Mouse (Mus musculus) thymus, postnatal 25 days (tissue): Measurements from ENCODE around the gene Acly.

Source experiments
- DNase-seq: peaks from one replicate; pipeline ENCODE4 v3.0.0; 2022

Acly gene

DNA sequence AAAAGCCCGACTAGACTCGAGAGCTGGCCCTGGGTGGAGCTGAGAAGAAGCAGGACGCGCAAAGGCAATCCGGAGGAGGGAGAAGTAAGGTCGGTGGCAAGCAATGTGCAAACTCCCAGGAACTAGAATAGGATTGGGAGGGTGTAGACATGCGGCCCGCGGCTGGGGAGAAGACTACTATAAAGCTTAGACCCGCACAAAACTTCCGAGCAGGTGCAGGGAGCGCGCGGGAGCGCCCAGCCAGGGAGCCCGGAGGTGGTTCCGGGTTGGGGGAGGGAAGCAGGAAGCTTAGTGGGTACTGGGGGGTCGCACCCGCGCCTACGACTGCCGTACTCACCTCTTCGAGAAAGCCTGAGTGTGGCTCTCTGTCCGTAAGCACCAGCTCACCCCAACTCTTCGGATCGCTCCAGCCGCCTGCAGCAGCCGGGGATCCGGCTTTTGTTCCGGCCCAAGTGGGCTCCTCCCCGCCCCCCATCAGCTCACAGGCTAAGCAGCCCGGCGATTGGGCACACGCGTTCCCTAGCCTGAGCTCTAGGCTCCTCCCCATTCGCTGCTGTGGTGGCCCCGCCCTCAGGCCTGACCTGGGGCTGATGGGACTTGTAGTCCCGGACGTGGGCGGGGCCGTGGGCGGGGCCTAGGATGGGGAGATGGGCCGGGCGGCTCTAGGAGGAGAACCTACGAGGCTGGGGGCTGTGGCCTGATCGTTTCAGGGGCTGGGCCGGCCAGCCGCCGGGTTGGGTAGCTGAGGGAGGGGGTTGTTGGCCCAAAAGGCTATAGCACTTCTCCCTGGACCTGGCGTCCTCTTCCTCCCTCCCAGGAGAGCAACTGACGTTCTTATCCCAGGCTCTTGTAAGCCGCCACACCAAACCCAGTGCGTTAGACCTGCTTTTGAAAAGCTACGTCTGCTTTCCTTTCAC lies at the start of gene Acly:
Gene Acly (minus strand): TSS at position 543 of the 917 bp plus-strand sequence.
- DNase-seq: peak; percentile 99

DNA sequence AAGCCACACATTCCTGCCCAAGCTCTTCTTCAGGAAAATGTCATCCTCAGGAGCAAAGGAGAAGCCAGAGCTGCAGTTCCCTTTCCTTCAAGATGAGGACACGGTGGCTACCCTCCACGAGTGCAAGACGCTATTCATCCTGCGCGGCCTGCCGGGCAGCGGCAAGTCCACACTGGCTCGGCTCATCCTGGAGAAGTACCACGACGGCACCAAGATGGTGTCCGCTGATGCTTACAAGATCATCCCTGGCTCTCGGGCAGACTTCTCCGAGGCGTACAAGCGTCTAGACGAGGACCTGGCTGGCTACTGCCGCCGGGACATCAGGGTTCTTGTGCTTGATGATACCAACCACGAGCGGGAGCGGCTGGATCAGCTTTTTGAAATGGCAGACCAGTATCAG lies 48.5 kb upstream of the Acly start:
- no peak for DNase-seq

DNA sequence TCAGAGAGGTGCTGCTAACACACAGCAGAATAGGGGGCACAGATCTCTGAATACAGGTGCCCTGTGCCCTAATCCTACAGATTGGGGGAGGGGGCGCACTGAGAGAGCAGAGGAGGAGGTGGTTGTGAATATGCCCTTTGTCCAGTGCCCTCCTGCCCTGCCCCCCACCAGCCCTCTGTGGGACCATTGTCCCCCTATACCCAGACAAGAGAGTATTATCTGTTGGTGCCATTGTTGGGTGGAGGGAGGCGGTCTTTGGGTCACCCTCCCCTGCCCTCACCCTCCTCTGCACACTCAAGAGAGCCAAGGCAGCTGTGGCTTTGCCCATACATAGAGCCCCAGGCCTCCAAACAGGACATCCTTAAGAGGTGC lies 47.7 kb upstream of the Acly start:
- no peak for DNase-seq

DNA sequence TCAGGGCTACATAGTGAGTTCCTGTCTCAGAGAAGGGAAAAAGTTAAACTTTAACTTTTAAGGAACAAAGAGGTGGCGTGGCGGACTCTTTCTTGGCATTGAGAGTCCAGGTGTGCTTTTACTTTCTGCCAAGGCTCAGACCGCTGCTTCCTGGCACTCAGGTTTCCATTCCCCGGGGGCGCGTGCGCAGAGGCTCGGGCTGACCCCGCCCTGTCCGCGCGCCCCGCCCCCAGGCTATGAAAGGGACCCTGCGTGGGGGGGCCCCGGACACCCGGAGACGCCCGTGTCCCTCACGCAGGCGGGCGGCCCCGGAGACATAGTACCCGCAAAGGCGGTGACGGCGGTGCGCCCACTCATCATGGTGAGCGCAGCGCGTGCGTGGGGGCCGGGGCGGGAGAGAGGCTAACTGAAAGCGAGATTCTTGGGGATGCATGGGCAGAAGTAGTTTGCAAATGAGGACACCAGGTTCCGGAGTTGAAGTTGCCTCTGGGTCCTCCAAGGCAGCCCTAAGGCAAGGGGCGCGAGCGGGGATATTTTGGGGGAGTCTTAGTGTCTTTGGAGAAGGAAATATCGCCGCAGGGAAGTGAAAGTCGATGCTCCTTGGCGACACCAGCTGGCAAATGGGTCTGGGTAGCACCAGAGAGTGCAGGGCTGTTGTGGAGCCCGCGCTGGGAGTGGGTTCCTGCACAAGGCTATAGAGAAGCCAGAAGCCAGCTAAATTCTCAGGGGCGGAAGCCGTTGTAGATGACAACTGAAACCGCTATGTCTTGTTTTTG lies 47.1 kb upstream of the Acly start, which contains the start of gene Cnp:
Gene Cnp (plus strand): TSS at position 197 of the 776 bp plus-strand sequence.
- DNase-seq: peak; percentile 92

DNA sequence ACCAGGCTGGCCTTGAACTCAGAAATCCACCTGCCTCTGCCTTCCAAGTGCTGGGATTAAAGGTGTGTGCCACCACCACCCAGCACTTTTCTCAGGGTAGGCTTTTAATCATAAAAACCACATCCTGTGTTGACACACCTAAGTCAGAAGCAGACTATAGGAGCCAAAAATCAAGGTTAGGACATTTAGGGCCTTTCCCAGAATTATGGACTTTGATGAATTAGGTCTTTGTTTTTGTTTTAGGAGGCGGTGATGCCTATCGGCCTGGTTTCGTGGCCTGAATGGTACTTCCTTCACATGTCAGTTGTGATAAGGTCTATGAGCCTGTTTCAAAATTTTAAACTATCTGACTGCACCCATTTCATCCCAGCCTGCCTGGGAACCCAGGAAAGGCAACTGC lies 46.4 kb upstream of the Acly start:
- DNase-seq: no peak

DNA sequence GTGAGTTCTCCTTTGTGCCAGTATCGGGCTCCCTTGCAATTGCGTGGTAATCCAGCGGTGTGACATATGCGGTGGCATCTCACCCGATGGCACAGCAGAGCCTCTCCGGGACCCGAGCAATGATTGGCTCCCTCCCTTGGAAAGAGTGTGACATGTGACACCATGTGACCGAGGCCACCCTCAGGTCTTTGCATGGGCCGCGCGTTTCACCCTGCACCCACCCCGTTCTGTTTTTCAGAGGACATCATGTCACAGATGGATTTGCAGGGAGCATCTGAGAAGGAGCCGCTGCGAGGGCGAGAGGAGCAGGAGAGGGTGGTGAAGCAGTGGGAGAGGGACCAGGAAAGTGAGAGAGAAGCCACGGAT lies 43.4 kb upstream of the Acly start:
- DNase-seq: no peak

DNA sequence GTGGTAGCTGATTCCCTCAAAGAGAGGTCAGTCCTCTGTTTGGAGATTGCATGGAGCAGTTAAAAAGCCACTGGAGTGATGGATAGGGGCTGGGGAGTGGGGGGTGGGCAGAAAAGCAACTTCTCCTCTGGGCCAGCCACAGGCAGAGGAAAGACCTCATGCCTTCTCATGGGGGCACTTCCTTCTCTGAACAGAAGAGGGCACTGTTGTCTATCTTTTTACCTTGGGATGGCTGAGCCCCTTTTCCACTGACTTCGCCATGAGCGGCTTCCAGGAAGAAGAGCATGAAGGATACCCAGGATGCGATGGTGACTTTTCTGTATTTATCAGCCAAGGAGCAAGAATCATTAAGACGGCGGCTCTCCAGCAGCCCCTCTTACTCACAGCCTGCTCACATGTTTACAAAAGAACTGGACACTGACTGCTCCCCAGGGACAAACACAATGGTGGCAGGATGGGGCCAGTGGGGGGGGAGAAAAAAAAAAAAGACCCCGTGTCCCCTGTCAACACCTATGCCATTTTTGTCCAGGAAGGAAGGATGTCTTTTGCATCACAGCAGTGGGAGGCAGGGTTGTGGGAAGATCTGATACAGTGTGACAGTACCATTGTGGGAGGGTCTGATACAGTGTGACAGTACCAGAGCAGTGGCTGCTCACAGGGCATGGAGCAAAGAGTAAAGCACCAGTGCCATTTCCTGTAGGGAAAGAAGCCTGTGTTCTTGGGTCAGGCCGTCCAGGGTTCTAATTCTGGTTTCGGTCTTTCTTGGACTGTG lies 42.8 kb upstream of the Acly start:
- DNase-seq: peak; percentile 75

DNA sequence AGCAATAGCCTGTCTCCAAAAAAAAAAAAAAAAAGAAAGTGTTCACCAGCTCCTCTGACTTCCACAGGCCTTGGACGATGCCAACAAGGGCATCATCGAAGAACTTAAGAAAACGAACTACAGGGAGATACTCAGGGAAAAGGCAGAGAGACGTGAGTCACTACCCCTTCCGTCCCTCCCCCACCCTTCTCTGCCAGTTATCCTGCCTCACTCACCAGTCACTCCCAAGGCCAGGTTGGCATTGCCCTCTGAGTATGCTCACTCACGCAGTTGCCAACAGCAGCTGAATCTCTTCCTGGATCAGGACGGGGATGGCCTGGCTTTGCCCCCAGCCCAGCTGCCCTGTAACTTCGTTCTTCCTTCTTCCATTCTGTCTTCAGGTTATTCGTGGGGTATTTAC lies 42.0 kb upstream of the Acly start:
- no peak for DNase-seq

DNA sequence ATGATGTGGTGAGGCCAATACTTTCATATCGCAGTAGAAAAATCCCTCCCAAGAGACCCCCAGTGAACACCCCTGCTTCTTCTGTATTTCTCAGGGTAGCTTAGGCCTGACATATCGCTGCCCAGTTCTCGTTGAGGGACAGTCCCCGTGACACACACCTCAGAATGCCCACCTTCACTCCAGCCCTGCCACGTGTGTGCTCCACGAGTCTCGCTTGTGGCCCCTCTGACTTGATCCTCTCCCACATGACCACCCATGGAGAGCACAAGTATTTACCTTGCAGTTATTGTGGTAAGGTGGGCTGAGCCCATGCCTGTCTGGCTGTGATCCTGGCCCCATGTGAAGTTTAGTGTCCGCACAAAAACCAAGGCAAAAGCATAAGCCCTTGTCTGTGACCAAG lies 40.9 kb upstream of the Acly start:
- DNase-seq: no peak

DNA sequence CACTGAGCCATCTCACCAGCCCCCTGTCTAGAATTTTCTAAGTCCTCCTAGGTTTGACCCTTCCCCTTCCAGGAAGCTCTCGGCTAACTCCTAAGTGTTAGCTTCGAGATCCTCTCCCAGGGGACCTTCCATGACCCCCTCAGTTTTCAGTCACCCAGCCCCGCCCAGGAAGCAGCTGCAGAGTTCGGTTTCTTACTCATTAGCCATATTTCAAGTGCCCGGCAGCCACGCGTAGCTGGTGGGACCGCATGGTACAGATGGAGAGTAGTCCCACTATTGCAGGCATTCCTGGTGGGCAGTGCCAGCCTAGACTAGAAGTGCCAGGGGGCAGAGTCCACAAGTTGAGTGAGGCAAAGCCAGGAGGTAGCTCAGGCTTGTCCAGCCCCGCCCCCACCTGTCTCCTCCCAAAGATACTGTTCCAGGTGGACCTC lies 40.0 kb upstream of the Acly start:
- no peak for DNase-seq

DNA sequence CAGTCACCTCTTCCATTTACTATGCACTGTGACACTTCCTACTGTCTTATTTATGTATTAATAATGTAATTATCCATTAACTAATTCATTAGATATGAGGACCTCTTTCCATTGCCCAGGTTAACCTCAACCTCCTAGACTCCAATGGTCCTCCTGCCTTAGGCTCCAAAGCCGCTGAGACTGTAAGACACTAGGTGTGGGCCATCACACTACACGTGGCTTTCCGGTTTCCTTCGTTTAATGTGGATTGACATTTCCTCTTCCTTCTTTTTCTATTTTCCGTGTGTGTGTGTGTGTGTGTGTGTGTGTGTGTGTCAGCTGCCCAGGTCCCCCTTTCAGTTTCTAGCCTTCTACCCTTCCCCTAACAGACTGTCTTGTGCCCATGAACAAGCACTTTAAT lies 39.4 kb upstream of the Acly start:
- no peak for DNase-seq

DNA sequence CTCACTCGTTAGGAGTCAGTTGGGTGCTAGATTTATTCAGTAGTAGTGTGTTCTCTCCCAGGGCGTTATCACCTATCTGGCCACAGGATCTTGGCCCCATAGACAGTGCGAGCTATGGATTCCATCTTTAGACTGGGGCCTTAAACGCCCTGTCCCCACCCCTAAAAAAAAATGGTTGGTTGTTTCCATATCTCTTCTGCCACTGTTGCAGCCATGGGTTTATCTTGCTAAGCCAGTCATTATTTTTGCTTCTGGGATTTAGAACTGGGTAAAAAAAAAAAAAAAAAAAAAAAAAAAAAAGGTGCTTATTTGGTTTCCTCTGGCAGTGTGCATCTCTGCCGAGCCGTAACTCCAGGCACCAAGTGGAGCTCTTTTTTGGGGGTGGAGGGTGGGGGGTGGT lies 36.9 kb upstream of the Acly start:
- DNase-seq: no peak

DNA sequence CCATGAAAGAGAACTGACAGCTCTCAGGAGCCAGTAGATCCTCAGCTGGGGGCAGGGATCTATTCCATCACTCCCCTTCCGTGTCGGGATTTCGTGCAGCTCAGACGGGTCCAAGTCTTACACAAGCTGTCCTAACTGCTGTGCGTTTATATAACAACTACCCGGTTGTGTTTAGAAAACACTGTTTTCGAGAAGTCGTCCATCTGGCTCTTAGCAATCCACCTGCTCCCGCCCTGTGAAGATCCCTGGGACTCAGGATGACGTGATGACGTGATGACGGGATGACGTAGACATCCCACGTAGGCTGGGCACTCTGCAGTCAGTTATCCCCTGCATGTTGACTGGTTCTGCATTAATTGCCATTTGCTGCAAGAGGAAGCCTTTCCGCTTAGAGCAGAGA lies 36.5 kb upstream of the Acly start:
- DNase-seq: no peak

DNA sequence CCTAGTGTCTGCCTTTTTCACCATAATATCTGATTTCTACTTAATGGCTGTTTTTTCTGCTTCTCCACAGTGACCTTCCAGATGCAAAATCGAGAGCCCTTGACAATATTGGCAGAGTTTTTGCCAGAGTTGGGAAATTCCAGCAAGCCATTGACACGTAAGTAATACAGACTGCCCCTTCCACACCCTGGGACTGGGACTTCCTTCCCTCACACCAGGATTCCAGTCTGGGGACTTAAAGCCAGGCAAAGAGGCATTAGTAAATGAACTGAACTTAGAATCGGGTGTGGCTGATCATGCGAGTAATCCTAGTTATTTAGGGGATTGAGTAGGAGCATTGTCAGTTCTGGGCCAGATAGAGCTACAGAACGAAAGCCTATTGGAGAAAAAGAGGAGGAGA lies 33.9 kb upstream of the Acly start:
- no peak for DNase-seq

DNA sequence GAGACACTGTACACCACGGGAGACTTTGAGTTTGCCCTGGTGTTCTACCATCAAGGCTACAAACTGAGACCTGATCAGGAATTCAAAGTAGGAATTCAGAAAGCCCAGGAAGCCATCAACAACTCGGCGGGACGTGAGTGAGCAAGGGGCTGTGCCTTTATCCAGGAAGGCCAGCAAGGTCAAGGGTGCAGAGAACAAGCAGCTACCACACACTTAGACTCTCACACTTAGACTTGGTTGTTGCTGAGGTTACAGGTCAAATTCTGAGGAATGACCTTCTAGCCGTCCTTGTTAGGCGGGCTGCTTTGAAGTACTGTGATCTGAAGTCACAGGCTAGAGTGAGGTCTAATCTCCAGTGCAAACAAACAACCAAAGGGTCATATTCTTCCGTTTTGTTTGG lies 31.7 kb upstream of the Acly start:
- no peak for DNase-seq

DNA sequence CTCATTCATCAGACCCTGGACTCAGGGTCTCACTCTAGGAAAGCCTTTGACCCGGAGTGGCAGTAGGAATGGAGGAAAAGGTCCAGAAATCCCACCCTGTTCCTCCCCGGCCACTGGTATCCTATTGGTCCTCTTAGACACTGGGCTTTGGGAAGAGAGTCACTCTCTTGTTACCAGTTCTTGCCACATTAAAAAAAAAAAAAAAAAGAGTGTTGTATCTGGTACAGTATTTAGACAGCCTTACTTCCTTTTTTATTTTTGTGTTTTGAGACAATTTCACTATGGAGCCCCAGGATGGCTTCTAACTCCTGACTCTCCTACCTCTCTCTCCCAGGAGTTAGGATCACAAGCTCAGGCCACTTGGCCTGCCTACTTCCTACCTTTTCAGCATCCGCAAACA lies 29.8 kb upstream of the Acly start:
- DNase-seq: no peak

DNA sequence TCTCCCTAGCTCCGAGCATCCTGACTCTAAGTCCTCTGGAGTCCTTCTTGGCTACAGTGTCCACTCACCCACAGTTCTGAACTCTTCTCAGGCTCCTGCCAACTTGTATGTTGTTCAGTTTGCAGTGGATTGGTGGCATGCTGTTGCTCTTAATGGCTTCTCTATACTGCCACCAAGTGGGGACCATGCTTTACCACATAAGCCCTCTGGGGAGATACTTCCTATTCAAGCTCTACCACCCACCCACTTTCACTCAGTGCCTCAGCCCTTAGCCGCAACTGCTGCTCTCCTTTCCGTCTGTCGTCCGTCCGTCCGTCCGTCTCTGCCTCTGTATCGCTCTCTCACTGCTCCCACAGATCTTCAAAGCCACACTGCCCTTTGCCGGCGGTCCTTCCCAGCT lies 27.8 kb upstream of the Acly start:
- peak; percentile 71 for DNase-seq

DNA sequence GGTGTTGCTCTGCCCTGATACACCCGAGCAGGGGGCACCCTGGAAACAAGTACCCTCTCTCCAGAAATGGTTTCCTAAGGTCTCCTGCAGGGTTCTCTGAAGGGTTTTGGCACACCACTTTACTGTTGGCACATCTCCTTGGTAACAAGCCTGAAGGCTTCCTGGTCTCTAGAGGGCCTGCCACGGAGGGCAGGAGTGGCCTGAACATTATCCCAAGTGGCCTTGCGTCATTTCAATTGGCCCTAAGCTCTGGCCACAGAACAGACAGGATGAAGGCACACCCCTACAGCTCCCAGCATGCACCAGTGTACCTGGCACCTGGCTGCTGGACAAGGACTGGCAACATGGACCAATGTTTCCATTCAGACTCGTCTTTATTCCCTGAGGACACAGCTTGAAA lies 25.0 kb upstream of the Acly start:
- DNase-seq: no peak

DNA sequence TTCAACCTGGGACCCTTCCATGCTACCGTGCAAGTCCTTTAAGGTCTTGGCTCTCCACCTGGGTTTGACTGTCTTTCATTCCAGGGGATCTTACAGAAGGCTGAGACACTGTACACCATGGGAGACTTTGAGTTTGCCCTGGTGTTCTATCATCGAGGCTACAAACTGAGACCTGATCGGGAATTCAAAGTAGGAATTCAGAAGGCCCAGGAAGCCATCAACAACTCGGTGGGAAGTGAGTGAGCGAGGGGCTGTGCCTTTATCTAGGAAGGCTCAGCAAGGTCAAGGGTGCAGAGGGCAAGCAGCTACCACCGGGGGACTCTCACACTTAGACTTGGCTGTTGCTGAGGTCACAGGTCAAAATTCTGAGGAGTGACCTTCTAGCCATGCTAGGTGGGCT lies 22.3 kb upstream of the Acly start:
- DNase-seq: no peak

DNA sequence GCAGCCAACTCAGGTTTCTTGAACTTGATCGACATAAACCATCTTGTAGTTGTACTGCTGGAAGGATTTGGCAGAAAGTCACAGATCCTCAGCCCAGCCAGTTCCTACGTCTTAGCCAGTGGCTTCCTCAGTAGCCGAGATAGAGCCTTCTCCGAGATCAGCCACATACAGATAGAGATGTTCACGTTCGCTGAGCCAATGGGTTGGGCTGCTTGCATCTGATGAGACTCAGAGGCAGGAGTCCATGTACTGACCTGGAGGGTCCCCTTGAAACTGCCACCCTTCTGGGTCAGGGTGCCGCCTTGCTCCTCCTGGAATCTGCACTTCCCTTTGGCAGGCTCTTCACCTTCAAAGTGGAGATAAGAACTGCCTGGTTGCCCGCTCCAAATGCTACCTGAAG lies 21.7 kb upstream of the Acly start:
- DNase-seq: no peak

DNA sequence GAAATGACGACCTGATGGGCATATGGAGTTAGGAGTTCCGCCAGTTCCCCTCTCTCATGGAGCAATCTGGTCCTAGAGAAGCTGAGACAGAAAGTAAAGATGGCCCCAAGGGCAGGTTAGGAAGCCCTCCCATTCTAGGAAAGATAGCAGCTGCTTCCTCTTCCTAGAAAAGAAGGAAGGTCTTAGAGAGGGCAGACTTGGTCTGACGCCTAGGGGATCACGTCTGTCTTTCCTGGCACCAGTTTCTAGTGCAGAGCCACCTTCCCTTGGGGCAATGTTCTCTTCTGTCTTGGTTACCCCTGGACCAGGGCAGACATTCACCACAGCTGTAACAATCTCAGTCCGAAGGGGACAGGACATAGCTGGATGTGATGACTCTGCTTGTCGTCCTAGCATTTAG lies 20.3 kb upstream of the Acly start:
- DNase-seq: no peak

DNA sequence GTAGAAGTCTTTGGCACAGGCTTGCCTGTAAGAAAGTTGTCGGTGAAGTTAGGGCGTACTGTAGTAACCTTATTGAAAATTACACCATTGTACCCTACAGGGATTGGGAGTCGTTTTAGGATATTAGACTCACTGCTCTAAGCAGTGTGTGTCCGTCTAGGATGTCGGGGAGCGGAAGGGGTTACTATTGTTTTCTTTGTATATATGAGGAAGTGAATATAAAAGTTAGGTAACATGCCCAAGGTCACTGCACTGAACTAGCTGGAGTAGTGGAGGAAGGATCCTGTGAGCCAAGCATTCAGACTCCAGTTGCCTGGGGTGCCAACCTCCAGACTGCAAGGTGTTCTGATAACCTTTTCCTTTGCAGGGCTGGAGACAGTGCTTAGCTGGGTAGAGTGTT lies 19.2 kb upstream of the Acly start:
- DNase-seq: no peak

DNA sequence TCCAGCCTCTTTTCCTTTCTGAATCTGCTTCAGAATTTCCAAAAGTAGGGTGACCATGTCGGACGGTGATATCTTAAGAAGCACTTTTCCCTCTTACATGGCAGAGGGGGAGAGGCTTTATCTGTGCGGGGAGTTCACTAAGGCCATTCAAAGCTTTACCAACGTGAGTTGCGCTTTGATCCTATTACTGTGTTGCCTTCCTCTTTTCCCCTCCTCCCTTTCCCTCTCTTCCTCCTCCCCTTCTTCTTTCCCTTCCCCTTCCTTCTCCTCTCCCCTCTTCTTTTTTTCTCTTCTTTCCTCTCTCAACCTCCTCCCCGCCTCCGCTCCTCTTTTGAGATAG lies 17.9 kb upstream of the Acly start:
- no peak for DNase-seq
